Mouse (Mus musculus): ENCODE results near the gene Agap1. TPM values are rescaled to one million over a fixed set of nuclear protein-coding genes. Genes with fewer than 3 reads are reported as not detected.

Agap1 gene
- polyA plus RNA-seq, 1 experiment from 2014 or later, result 17.9 TPM

- Histone ChIP-seq H3K9ac (ENCODE audit: low read length) (peak overlapping the region; percentile 80), H3K4me2 (ENCODE audit: low read length) (peak overlapping the region; percentile 61), H3K4me3 (ENCODE audit: low read depth, low read length) (peak overlapping the region; percentile 77), H3K27ac (ENCODE audit: low read depth) (no peak overlapping the region), H3K4me1 (replicated peaks; ENCODE audit: control insufficient read depth, insufficient read depth, low read length) (peaks cover 14% of the 10 kb centered on the region), H3K27me3 (replicated peaks; ENCODE audit: control insufficient read depth, insufficient read depth, low read length) (no peaks in the 10 kb centered on the region), H3K36me3 (ENCODE audit: control insufficient read depth, insufficient read depth, low read length) (no peaks in the 10 kb centered on the region), H3K9me3 (ENCODE audit: control insufficient read depth, low read length) (peaks cover 5% of the 10 kb centered on the region; the same call in 1 of the 2 replicates)
- DNase-seq (ENCODE audit: low spot score), result no peak
- WGBS, result 30% methylated on average over 6 of the region's 6 CpGs
- ATAC-seq (replicated peaks; ENCODE audit: low FRiP score, low TSS enrichment, low read depth), result peak; percentile 18; the same call in 1 of the 2 replicates
These were observed 940 bp upstream of the Agap1 start for GRCm38 (mm10) chr1:89453666-89454065.

GRCm38 (mm10) chr1:89455421-89456091 lies 950 bp downstream of the Agap1 start:
- peaks cover 23% of the 10 kb centered on the region for H3K4me1 ChIP-seq (replicated peaks; ENCODE audit: control insufficient read depth, insufficient read depth, low read length)
- H3K9ac ChIP-seq (ENCODE audit: low read length), result peak overlapping the region; percentile 80
- peak; percentile 81 for DNase-seq (ENCODE audit: low spot score)
- peak overlapping the region; percentile 84 for H3K27ac ChIP-seq (ENCODE audit: low read depth)
- no peaks in the 10 kb centered on the region for H3K27me3 ChIP-seq (replicated peaks; ENCODE audit: control insufficient read depth, insufficient read depth, low read length)
- peak overlapping the region; percentile 77 for H3K4me3 ChIP-seq (ENCODE audit: low read depth, low read length)
- 0 out of 2 replicates have a peak, but pooled peaks have one; percentile 6 for ATAC-seq (replicated peaks; ENCODE audit: low FRiP score, low TSS enrichment, low read depth)
- peak overlapping the region; percentile 92 for H3K4me2 ChIP-seq (ENCODE audit: low read length)
- peaks cover 6% of the 10 kb centered on the region; the same call in 1 of the 2 replicates for H3K9me3 ChIP-seq (ENCODE audit: control insufficient read depth, low read length)
- no peaks in the 10 kb centered on the region for H3K36me3 ChIP-seq (ENCODE audit: control insufficient read depth, insufficient read depth, low read length)
- WGBS, result under 1% methylated on average over 51 of the region's 51 CpGs

GRCm38 (mm10) chr1:89456456-89456855 lies 1.9 kb downstream of the Agap1 start:
- no peak for DNase-seq (ENCODE audit: low spot score)
- no peaks in the 10 kb centered on the region for H3K27me3 ChIP-seq (replicated peaks; ENCODE audit: control insufficient read depth, insufficient read depth, low read length)
- H3K36me3 ChIP-seq (ENCODE audit: control insufficient read depth, insufficient read depth, low read length), result no peaks in the 10 kb centered on the region

GRCm38 (mm10) chr1:89457126-89458031 lies 2.8 kb downstream of the Agap1 start:
- no peak for ATAC-seq (replicated peaks; ENCODE audit: low FRiP score, low TSS enrichment, low read depth)
- WGBS, result 67% methylated on average over 17 of the region's 17 CpGs
- H3K4me3 ChIP-seq (ENCODE audit: low read depth, low read length), result no peak overlapping the region

More at GRCm38 (mm10) chr1:89456456-89456855, 1.9 kb downstream of the Agap1 start:
- Histone ChIP-seq H3K9me3 (ENCODE audit: control insufficient read depth, low read length) (peaks cover 6% of the 10 kb centered on the region; the same call in 1 of the 2 replicates), H3K4me1 (replicated peaks; ENCODE audit: control insufficient read depth, insufficient read depth, low read length) (peaks cover 28% of the 10 kb centered on the region), H3K4me3 (ENCODE audit: low read depth, low read length) (peak overlapping the region; percentile 77), H3K4me2 (ENCODE audit: low read length) (peak overlapping the region; percentile 92), H3K27ac (ENCODE audit: low read depth) (no peak overlapping the region), H3K9ac (ENCODE audit: low read length) (peak overlapping the region; percentile 80; the same call in 1 of the 2 replicates)
- no peak for ATAC-seq (replicated peaks; ENCODE audit: low FRiP score, low TSS enrichment, low read depth)
- WGBS, result 37% methylated on average over 5 of the region's 5 CpGs

GRCm38 (mm10) chr1:89461881-89462280 lies 7.3 kb downstream of the Agap1 start:
- no peak for ATAC-seq (replicated peaks; ENCODE audit: low FRiP score, low TSS enrichment, low read depth)
- Histone ChIP-seq H3K27ac (ENCODE audit: low read depth) (no peak overlapping the region), H3K4me2 (ENCODE audit: low read length) (no peak overlapping the region), H3K36me3 (ENCODE audit: control insufficient read depth, insufficient read depth, low read length) (no peaks in the 10 kb centered on the region), H3K9ac (ENCODE audit: low read length) (no peak overlapping the region), H3K27me3 (replicated peaks; ENCODE audit: control insufficient read depth, insufficient read depth, low read length) (no peaks in the 10 kb centered on the region), H3K9me3 (ENCODE audit: control insufficient read depth, low read length) (peaks cover 6% of the 10 kb centered on the region; the same call in 1 of the 2 replicates), H3K4me1 (replicated peaks; ENCODE audit: control insufficient read depth, insufficient read depth, low read length) (peaks cover 42% of the 10 kb centered on the region), H3K4me3 (ENCODE audit: low read depth, low read length) (no peak overlapping the region)
- 70% methylated on average over 5 of the region's 5 CpGs for WGBS
- no peak for DNase-seq (ENCODE audit: low spot score)

More at GRCm38 (mm10) chr1:89457126-89458031, 2.8 kb downstream of the Agap1 start:
- Histone ChIP-seq H3K36me3 (ENCODE audit: control insufficient read depth, insufficient read depth, low read length) (no peaks in the 10 kb centered on the region), H3K27me3 (replicated peaks; ENCODE audit: control insufficient read depth, insufficient read depth, low read length) (no peaks in the 10 kb centered on the region), H3K9me3 (ENCODE audit: control insufficient read depth, low read length) (peaks cover 6% of the 10 kb centered on the region; the same call in 1 of the 2 replicates), H3K4me2 (ENCODE audit: low read length) (0 out of 2 replicates have a peak overlapping the region, but pooled peaks have one; percentile 92), H3K27ac (ENCODE audit: low read depth) (no peak overlapping the region), H3K4me1 (replicated peaks; ENCODE audit: control insufficient read depth, insufficient read depth, low read length) (peaks cover 28% of the 10 kb centered on the region), H3K9ac (ENCODE audit: low read length) (no peak overlapping the region)
- no peak for DNase-seq (ENCODE audit: low spot score)

GRCm38 (mm10) chr1:89463138-89463537 lies 8.5 kb downstream of the Agap1 start:
- DNase-seq (ENCODE audit: low spot score) (no peak), ATAC-seq (replicated peaks; ENCODE audit: low FRiP score, low TSS enrichment, low read depth) (no peak)
- H3K36me3 ChIP-seq (ENCODE audit: control insufficient read depth, insufficient read depth, low read length), result no peaks in the 10 kb centered on the region
- 24% methylated on average over 8 of the region's 8 CpGs for WGBS
- peaks cover 53% of the 10 kb centered on the region for H3K4me1 ChIP-seq (replicated peaks; ENCODE audit: control insufficient read depth, insufficient read depth, low read length)
- peaks cover 6% of the 10 kb centered on the region; the same call in 1 of the 2 replicates for H3K9me3 ChIP-seq (ENCODE audit: control insufficient read depth, low read length)
- H3K27me3 ChIP-seq (replicated peaks; ENCODE audit: control insufficient read depth, insufficient read depth, low read length), result no peaks in the 10 kb centered on the region
- H3K4me2 ChIP-seq (ENCODE audit: low read length), result peak overlapping the region; percentile 22; the same call in 1 of the 2 replicates
- H3K4me3 ChIP-seq (ENCODE audit: low read depth, low read length), result no peak overlapping the region
- no peak overlapping the region for H3K9ac ChIP-seq (ENCODE audit: low read length)
- no peak overlapping the region for H3K27ac ChIP-seq (ENCODE audit: low read depth)

- Histone ChIP-seq H3K9me3 (ENCODE audit: control insufficient read depth, low read length) (no peaks in the 10 kb centered on the region), H3K4me3 (ENCODE audit: low read depth, low read length) (no peak overlapping the region), H3K27me3 (replicated peaks; ENCODE audit: control insufficient read depth, insufficient read depth, low read length) (no peaks in the 10 kb centered on the region), H3K4me1 (replicated peaks; ENCODE audit: control insufficient read depth, insufficient read depth, low read length) (peaks cover 48% of the 10 kb centered on the region), H3K27ac (ENCODE audit: low read depth) (no peak overlapping the region), H3K36me3 (ENCODE audit: control insufficient read depth, insufficient read depth, low read length) (no peaks in the 10 kb centered on the region), H3K4me2 (ENCODE audit: low read length) (no peak overlapping the region), H3K9ac (ENCODE audit: low read length) (no peak overlapping the region)
- no peak for DNase-seq (ENCODE audit: low spot score)
- ATAC-seq (replicated peaks; ENCODE audit: low FRiP score, low TSS enrichment, low read depth), result no peak
- 41% methylated on average over 5 of the region's 5 CpGs for WGBS
These were observed 10.9 kb downstream of the Agap1 start for GRCm38 (mm10) chr1:89465417-89466002.

All from intestine, embryonic 14.5 days (tissue).